Mouse (Mus musculus): ENCODE results near the gene Bhlhe40. TPM values are rescaled to one million over a fixed set of nuclear protein-coding genes. Genes with fewer than 3 reads are reported as not detected.

Gene Bhlhe40
- total and polyA plus RNA-seq, 2 experiments from 2014 or later = 6.0 to 7.7 TPM

GRCm38 (mm10) chr6:108702648-108703047 lies 42.2 kb downstream of the Bhlhe40 start:
- Histone ChIP-seq H3K36me3 (ENCODE audit: insufficient read depth, low read length) (no peaks in the 10 kb centered on the region), H3K27me3 (ENCODE audit: insufficient read depth, low read length) (no peaks in the 10 kb centered on the region), H3K4me3 (ENCODE audit: low read length) (no peak overlapping the region), H3K27ac (no peak overlapping the region), H3K4me1 (ENCODE audit: insufficient read depth, low read length) (peaks cover 3% of the 10 kb centered on the region; the same call in 1 of the 2 replicates), H3K4me2 (ENCODE audit: low read depth, low read length) (no peak overlapping the region), H3K9me3 (ENCODE audit: low read length) (no peaks in the 10 kb centered on the region), H3K9ac (replicated peaks; ENCODE audit: low read length) (no peak overlapping the region)
- no peak for DNase-seq (ENCODE audit: low spot score)
- WGBS = 60% methylated on average over 3 of the region's 3 CpGs
- TF ChIP-seq CTCF (IDR thresholded peaks at IDR 0.05; ENCODE audit: low read depth) = no peak
- ATAC-seq = no peak

DNA sequence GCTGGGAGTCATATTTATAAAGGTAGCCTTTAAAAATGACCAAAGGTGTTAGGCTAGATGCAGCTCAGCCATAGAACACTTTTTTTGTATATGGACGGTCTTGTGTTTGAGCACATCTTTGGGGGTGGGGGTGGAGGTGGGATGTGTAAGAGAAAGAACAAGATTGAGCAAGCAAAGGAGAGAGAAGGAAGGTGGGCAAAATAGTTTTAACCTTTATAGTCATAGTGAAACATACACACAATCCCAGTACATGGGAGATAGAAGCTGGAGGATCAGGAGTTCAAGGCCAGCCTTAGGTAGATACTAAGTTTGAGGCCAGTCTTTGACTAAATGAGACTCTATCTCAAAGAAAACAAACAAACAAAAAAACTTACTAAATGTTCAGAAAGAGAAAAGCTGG lies 42.7 kb downstream of the Bhlhe40 start:
- Histone ChIP-seq H3K9ac (replicated peaks; ENCODE audit: low read length) (no peak overlapping the region), H3K4me1 (ENCODE audit: insufficient read depth, low read length) (peaks cover 3% of the 10 kb centered on the region; the same call in 1 of the 2 replicates), H3K27me3 (ENCODE audit: insufficient read depth, low read length) (no peaks in the 10 kb centered on the region), H3K27ac (no peak overlapping the region), H3K36me3 (ENCODE audit: insufficient read depth, low read length) (no peaks in the 10 kb centered on the region), H3K4me3 (ENCODE audit: low read length) (no peak overlapping the region), H3K4me2 (ENCODE audit: low read depth, low read length) (no peak overlapping the region), H3K9me3 (ENCODE audit: low read length) (no peaks in the 10 kb centered on the region)
- ATAC-seq (no peak), DNase-seq (ENCODE audit: low spot score) (no peak)
- no peak for TF ChIP-seq CTCF (IDR thresholded peaks at IDR 0.05; ENCODE audit: low read depth)
- WGBS = 81% methylated on average over 1 of the region's 1 CpGs

DNA sequence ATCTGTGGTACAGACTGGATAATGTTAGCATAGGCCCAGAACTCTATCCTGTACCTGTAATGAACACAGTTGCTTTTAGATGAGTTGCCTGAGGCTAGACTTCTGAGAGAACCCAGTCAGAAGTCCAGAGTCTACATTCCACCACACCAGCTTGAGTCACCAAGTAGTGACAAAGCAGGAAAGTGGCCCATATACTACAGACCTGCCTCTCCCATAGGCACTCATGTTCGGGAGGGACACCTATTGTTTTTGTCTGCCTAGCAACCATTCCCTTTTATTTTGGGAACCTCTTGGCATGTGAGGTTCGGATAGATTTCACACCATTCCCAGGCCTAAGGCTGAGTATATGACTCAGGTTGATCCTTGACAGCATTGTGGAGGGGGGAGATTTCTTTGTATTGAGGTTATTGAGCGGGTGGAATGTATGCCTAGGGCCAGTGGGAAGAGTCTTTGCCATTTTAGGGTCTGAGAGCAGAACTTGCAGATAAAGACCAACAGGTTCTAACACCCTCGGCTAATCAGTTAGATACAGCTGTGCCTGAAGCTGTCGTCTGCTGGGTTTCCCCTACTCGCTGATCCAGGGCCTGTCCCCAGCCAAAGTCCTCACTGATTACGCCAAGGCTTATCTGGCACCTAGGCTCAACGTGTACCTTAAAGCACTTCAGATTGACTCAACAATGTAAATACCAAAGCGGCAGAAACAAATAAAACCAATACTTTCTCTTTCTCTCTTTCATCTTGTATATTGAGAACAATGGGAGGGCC lies 44.1 kb downstream of the Bhlhe40 start:
- no peak for DNase-seq (ENCODE audit: low spot score)
- H3K4me1 ChIP-seq (ENCODE audit: insufficient read depth, low read length) = peaks cover 3% of the 10 kb centered on the region; the same call in 1 of the 2 replicates
- H3K9me3 ChIP-seq (ENCODE audit: low read length) = no peaks in the 10 kb centered on the region
- ATAC-seq = no peak
- no peaks in the 10 kb centered on the region for H3K36me3 ChIP-seq (ENCODE audit: insufficient read depth, low read length)
- 59% methylated on average over 9 of the region's 9 CpGs for WGBS
- no peak overlapping the region for H3K9ac ChIP-seq (replicated peaks; ENCODE audit: low read length)
- H3K27me3 ChIP-seq (ENCODE audit: insufficient read depth, low read length) = no peaks in the 10 kb centered on the region
- TF ChIP-seq CTCF (IDR thresholded peaks at IDR 0.05; ENCODE audit: low read depth) = no peak
- H3K4me3 ChIP-seq (ENCODE audit: low read length) = no peak overlapping the region
- H3K27ac ChIP-seq = no peak overlapping the region
- no peak overlapping the region for H3K4me2 ChIP-seq (ENCODE audit: low read depth, low read length)

GRCm38 (mm10) chr6:108705957-108706356 lies 45.5 kb downstream of the Bhlhe40 start:
- Histone ChIP-seq H3K9me3 (ENCODE audit: low read length) (no peaks in the 10 kb centered on the region), H3K27me3 (ENCODE audit: insufficient read depth, low read length) (no peaks in the 10 kb centered on the region), H3K4me1 (ENCODE audit: insufficient read depth, low read length) (peaks cover 3% of the 10 kb centered on the region; the same call in 1 of the 2 replicates), H3K4me2 (ENCODE audit: low read depth, low read length) (no peak overlapping the region), H3K27ac (no peak overlapping the region), H3K36me3 (ENCODE audit: insufficient read depth, low read length) (no peaks in the 10 kb centered on the region), H3K9ac (replicated peaks; ENCODE audit: low read length) (no peak overlapping the region), H3K4me3 (ENCODE audit: low read length) (no peak overlapping the region)
- DNase-seq (ENCODE audit: low spot score) (no peak), ATAC-seq (no peak)
- WGBS = 81% methylated on average over 6 of the region's 6 CpGs
- no peak for TF ChIP-seq CTCF (IDR thresholded peaks at IDR 0.05; ENCODE audit: low read depth)

DNA sequence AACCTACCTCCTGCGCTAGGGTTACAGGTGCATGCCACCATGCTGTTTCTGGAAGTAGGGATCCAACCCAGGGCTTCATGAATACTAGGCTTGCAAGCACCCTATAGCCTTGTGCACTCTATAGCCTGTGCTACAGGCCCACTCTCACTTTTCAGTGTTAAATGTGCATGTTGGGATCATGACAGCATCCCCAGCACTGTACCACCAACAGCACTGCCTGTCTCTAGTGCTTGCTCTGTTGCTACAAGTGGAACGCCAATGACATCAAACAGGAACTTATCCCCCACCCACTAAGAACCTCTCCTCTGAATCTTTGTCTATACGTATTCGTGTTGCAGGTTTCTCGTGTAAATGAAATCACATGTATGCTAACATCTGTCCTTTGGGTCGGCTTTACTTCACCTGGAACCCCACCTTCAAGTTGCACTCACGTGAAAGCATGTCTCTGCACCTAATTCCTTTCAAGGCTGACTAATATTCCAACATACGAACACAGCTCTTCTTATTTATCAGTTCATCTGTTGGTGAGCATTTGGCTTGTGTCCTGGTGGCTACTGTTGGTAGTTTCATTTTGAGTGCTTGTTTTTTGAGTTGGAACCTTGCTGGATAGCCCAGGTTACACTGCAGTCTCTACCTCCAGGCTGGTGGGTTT lies 46.7 kb downstream of the Bhlhe40 start:
- Histone ChIP-seq H3K9ac (replicated peaks; ENCODE audit: low read length) (no peak overlapping the region), H3K9me3 (ENCODE audit: low read length) (no peaks in the 10 kb centered on the region), H3K4me3 (ENCODE audit: low read length) (no peak overlapping the region), H3K4me2 (ENCODE audit: low read depth, low read length) (no peak overlapping the region), H3K36me3 (ENCODE audit: insufficient read depth, low read length) (no peaks in the 10 kb centered on the region), H3K4me1 (ENCODE audit: insufficient read depth, low read length) (peaks cover 3% of the 10 kb centered on the region; the same call in 1 of the 2 replicates), H3K27me3 (ENCODE audit: insufficient read depth, low read length) (no peaks in the 10 kb centered on the region), H3K27ac (no peak overlapping the region)
- no peak for TF ChIP-seq CTCF (IDR thresholded peaks at IDR 0.05; ENCODE audit: low read depth)
- DNase-seq (ENCODE audit: low spot score) (no peak), ATAC-seq (no peak)
- WGBS = 93% methylated on average over 8 of the region's 8 CpGs

DNA sequence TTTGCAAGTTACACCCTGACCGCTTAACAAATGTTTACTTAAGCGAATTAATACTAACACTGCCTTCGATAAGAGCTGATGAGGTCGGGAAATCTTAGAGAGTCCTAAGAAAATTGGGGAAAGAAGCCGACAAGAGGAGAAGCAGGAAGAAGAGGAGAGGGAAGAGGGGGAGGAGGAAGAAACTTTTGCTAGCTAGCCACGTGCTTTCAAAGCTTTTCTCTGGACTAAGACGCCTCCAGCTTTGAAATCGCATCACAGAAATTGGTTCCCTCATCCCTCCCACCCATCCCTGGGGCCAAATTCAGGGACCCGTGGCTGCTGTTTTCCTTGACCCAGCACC lies 48.7 kb downstream of the Bhlhe40 start:
- DNase-seq (ENCODE audit: low spot score) = no peak
- ATAC-seq = no peak
- Histone ChIP-seq H3K9ac (replicated peaks; ENCODE audit: low read length) (no peak overlapping the region; the same call in 1 of the 2 replicates), H3K9me3 (ENCODE audit: low read length) (no peaks in the 10 kb centered on the region), H3K4me2 (ENCODE audit: low read depth, low read length) (peak overlapping the region; percentile 97), H3K27me3 (ENCODE audit: insufficient read depth, low read length) (no peaks in the 10 kb centered on the region), H3K27ac (peak overlapping the region; percentile 78; the same call in 1 of the 2 replicates), H3K4me1 (ENCODE audit: insufficient read depth, low read length) (peaks cover 3% of the 10 kb centered on the region; the same call in 1 of the 2 replicates), H3K36me3 (ENCODE audit: insufficient read depth, low read length) (no peaks in the 10 kb centered on the region), H3K4me3 (ENCODE audit: low read length) (peak overlapping the region; percentile 46)
- no peak for TF ChIP-seq CTCF (IDR thresholded peaks at IDR 0.05; ENCODE audit: low read depth)
- 18% methylated on average over 9 of the region's 9 CpGs for WGBS

All from hindbrain, postnatal 0 days (tissue).